Mouse (Mus musculus): ENCODE data around the gene Foxl1. TPM values are rescaled to one million over a fixed set of nuclear protein-coding genes. Genes with fewer than 3 reads are reported as not detected.

The Foxl1 gene
- polyA plus RNA-seq, 1 experiment from 2014 or later, result 7.9 TPM

DNA sequence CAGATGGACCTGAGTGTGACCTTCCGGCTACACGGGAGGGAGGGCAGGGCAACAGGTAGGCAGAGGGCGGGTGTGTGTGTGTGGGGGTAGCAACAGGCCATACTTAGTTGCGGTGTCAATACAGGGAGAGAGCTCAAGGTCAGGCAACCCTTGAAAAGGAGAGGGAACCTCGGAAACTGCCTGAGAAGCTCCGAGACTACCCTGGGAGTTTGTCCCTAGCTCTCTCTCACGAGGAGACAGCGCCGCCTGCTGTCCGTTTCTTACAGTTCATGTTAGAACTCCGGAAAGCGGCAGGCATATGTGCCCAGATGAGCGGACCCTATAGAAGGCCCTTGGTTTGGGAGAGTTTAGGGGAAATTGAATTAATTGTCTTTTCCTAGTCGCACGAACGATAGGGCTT is 35.1 kb upstream of the Foxl1 start:
- peak; percentile 39 for ATAC-seq (ENCODE audit: insufficient read depth)
- DNase-seq, result peak; percentile 98
- Histone ChIP-seq H3K9ac (peak overlapping the region; percentile 17; the same call in 1 of the 2 replicates), H3K27me3 (ENCODE audit: insufficient read depth, low read length) (peaks cover 40% of the 10 kb centered on the region), H3K9me3 (ENCODE audit: low read depth, low read length) (no peaks in the 10 kb centered on the region), H3K36me3 (ENCODE audit: insufficient read depth) (peaks cover 25% of the 10 kb centered on the region), H3K27ac (ENCODE audit: low read depth) (peak overlapping the region; percentile 42; the same call in 1 of the 2 replicates), H3K4me1 (ENCODE audit: insufficient read depth) (peaks cover 8% of the 10 kb centered on the region), H3K4me2 (peak overlapping the region; percentile 20; the same call in 1 of the 2 replicates), H3K4me3 (ENCODE audit: low read depth, low read length) (no peak overlapping the region)
- WGBS, result 2% methylated on average over 16 of the region's 16 CpGs
- TF ChIP-seq CTCF (IDR thresholded peaks at IDR 0.05; ENCODE audit: low read depth), result peak; percentile 96

DNA sequence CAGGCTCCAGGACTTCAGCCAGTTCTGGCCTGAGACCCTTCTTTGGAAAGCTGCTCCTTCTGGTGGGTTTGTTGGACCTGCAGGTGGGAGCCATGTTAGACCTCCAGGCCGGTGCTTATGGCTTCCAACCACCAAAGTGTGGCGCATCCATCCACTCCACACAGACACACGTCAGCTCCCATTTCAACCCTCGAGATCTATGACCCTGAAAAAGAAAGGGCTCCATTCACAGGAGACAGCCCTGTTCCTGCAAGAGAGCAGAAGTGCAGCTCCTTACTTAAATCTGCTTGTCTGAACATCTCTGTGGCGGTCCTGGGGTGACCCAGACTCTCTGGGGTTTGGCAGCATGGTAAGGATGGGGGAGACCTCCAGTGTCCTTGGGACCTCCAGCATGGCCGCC is 34.2 kb upstream of the Foxl1 start:
- DNase-seq (no peak), ATAC-seq (ENCODE audit: insufficient read depth) (no peak)
- 65% methylated on average over 6 of the region's 6 CpGs for WGBS
- no peak overlapping the region for H3K4me2 ChIP-seq
- peaks cover 31% of the 10 kb centered on the region for H3K36me3 ChIP-seq (ENCODE audit: insufficient read depth)
- H3K4me1 ChIP-seq (ENCODE audit: insufficient read depth), result peaks cover 8% of the 10 kb centered on the region
- TF ChIP-seq CTCF (IDR thresholded peaks at IDR 0.05; ENCODE audit: low read depth), result no peak
- H3K9ac ChIP-seq, result no peak overlapping the region
- no peak overlapping the region for H3K27ac ChIP-seq (ENCODE audit: low read depth)
- H3K9me3 ChIP-seq (ENCODE audit: low read depth, low read length), result no peaks in the 10 kb centered on the region
- H3K4me3 ChIP-seq (ENCODE audit: low read depth, low read length), result no peak overlapping the region
- peaks cover 40% of the 10 kb centered on the region for H3K27me3 ChIP-seq (ENCODE audit: insufficient read depth, low read length)

DNA sequence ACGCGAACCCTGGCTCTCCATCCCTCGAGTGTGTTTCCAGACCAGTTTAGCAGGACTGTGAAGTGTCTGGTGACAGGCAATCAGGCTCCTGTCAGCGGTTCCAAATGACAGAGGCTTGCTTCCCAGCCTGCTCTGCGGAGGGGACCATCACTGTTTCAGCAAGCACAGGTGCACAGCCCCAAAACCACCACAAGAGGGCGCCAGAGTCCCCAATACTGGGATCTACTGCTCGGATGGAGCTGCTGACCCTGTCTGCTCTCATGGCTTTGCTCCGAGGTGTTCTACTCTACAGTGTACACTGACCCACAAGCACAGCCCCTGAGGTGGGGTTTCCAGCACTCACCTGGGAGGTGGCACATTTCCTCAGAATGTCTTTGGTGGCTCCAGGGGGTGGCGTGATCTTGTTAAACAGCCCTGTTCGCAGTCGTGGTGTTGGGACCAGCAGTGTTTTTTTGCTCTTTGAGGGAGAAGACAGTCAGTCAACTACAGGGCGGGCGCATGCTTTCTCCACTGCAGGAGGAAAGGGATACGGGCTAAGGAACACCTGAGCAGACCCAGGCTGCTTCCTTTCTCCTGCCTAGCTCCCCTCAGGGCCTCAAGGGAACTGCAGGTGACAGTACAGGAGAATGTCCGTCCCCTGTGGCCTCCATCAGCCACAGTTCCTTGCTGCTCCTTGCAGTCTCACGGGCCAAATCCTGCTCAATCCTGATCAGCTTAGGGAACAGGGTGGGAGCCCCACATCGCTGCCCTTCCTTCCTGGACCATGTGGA is 23.5 kb upstream of the Foxl1 start:
- DNase-seq (peak; percentile 94), ATAC-seq (ENCODE audit: insufficient read depth) (peak; percentile 37)
- peaks cover 62% of the 10 kb centered on the region for H3K36me3 ChIP-seq (ENCODE audit: insufficient read depth)
- no peaks in the 10 kb centered on the region for H3K27me3 ChIP-seq (ENCODE audit: insufficient read depth, low read length)
- H3K9me3 ChIP-seq (ENCODE audit: low read depth, low read length), result no peaks in the 10 kb centered on the region
- no peak overlapping the region for H3K4me2 ChIP-seq
- H3K4me3 ChIP-seq (ENCODE audit: low read depth, low read length), result no peak overlapping the region
- peaks cover 5% of the 10 kb centered on the region; the same call in 1 of the 2 replicates for H3K4me1 ChIP-seq (ENCODE audit: insufficient read depth)
- H3K9ac ChIP-seq, result no peak overlapping the region
- H3K27ac ChIP-seq (ENCODE audit: low read depth), result no peak overlapping the region; the same call in 1 of the 2 replicates
- WGBS, result 41% methylated on average over 17 of the region's 17 CpGs
- TF ChIP-seq CTCF (IDR thresholded peaks at IDR 0.05; ENCODE audit: low read depth), result peak; percentile 97

DNA sequence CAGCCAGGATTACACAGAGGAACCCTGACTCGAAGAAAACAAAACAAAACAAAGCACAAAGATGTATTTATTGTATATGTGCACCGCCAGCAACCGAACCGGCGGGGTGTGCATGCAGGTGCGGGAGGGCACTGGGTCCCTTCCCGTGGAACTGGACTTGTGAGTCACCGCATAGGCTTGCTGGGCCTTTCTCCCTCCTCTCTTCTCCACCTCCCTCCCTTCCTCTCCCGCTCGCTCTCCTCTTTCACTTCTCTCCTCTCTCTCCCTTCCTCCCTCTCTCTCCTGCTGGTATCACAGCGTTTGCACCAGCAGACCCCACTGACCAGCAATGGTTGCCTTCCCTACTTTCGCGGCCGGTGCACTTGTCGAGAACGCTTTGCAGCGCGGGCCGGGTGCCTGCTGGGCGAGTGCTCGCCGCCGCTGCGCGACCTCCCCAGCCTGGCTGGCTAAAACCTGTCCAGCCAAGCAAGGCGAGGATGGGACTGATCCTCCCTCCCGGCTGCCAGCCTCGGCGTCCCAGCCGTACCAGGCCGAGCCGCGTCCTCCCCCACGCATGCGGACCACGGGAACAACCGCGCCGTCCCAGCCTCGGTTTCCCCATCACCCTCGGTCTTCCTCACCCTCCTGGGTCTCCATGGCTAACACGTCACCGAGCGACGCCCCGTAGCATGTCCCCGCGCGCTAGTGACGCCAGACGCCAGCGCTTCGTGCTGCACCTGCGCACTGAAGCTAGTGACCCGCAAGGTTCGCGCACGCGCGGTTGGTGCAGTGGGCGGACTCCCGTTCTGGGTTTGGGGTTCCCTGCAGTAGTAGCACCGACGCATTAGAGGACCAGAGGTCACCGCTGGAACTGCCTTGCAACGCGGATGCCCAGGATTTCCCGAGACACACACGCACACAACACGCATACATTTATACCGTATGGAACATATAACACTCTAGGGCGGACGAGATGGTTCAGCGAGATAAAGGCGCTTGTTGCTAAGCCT is 19.8 kb upstream of the Foxl1 start, which contains the start of gene Mthfsd:
Mthfsd (minus strand) TSS at position 725 of the 989 bp plus-strand sequence.
- Histone ChIP-seq H3K4me3 (ENCODE audit: low read depth, low read length) (peak within 1 kb of the TSS; percentile 73), H3K4me1 (ENCODE audit: insufficient read depth) (peaks cover 5% of the 10 kb centered on the region; the same call in 1 of the 2 replicates), H3K27ac (ENCODE audit: low read depth) (peak within 1 kb of the TSS; percentile 62), H3K9me3 (ENCODE audit: low read depth, low read length) (no peaks in the 10 kb centered on the region), H3K27me3 (ENCODE audit: insufficient read depth, low read length) (no peaks in the 10 kb centered on the region), H3K9ac (peak within 1 kb of the TSS; percentile 76), H3K36me3 (ENCODE audit: insufficient read depth) (peaks cover 25% of the 10 kb centered on the region), H3K4me2 (peak within 1 kb of the TSS; percentile 84)
- TF ChIP-seq CTCF (IDR thresholded peaks at IDR 0.05; ENCODE audit: low read depth), result peak; percentile 24
- under 1% methylated on average over 75 of the region's 75 CpGs for WGBS
- peak; percentile 99 for DNase-seq
- ATAC-seq (ENCODE audit: insufficient read depth), result peak; percentile 87

DNA sequence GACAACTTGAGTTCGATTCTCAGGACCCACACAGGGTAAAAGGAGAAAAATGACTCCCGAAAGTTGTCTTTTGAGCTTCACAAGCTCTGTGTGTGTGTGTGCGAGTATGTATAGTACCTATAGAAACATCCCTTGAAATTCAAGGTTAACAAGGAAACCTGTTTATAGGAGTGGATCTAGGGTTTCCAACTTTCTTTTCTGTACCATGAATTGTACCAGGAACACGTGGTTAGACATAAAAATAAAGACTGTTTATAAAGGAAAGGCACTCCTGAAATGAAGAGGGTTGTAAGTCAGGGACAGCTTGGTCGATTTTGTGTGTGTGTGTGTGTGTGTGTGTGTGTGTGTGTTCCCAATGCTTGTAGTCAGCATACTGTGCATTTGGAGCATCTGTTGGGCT is 19.1 kb upstream of the Foxl1 start:
- no peak overlapping the region for H3K27ac ChIP-seq (ENCODE audit: low read depth)

DNA sequence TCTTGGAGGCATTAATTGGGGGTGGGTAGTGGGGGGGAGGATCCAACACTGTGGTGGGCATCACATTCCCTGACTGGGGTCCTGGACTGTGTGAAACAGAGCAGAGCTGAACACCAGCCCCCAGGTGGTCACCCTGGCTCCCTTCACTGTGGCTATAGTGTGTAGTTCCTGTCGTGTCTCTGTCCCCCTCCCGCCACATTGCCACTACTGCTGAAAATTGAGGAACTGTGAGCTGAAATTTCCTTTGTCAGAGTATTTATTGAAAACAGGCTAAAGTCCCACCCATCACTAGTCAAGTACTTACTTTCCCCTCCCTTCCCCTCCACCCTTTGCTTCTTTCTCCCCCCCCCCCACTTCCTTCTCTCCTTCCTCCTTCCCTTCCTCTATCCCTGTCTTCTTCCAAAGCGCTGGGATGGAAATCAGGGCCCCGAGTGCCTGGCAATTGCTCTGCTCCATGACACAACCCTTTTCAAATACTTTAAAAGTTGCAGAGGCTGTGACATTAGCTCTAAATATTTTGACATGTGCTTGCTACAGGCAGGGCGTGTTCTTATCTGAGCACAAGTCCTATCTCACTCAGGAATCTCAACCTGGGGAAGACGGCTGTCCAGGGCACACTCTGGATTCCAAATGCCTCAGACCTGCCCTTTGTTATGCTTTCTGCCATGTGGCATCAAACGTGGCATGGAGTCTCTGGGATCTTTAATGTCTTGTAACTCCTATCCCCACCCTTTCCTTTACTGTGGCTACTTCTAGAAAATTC is 16.4 kb upstream of the Foxl1 start:
- Histone ChIP-seq H3K27ac (ENCODE audit: low read depth) (no peak overlapping the region), H3K4me1 (ENCODE audit: insufficient read depth) (peaks cover 5% of the 10 kb centered on the region; the same call in 1 of the 2 replicates), H3K9ac (no peak overlapping the region), H3K4me3 (ENCODE audit: low read depth, low read length) (no peak overlapping the region), H3K27me3 (ENCODE audit: insufficient read depth, low read length) (peaks cover 27% of the 10 kb centered on the region), H3K4me2 (no peak overlapping the region), H3K9me3 (ENCODE audit: low read depth, low read length) (no peaks in the 10 kb centered on the region), H3K36me3 (ENCODE audit: insufficient read depth) (peaks cover 2% of the 10 kb centered on the region; the same call in 1 of the 2 replicates)
- no peak for ATAC-seq (ENCODE audit: insufficient read depth)
- no peak for DNase-seq
- no peak for TF ChIP-seq CTCF (IDR thresholded peaks at IDR 0.05; ENCODE audit: low read depth)
- 21% methylated on average over 7 of the region's 7 CpGs for WGBS

More for the DNA sequence above, 19.1 kb upstream of the Foxl1 start:
- Histone ChIP-seq H3K9me3 (ENCODE audit: low read depth, low read length) (no peaks in the 10 kb centered on the region), H3K4me1 (ENCODE audit: insufficient read depth) (peaks cover 5% of the 10 kb centered on the region; the same call in 1 of the 2 replicates), H3K36me3 (ENCODE audit: insufficient read depth) (peaks cover 18% of the 10 kb centered on the region), H3K4me3 (ENCODE audit: low read depth, low read length) (peak overlapping the region; percentile 73), H3K27me3 (ENCODE audit: insufficient read depth, low read length) (peaks cover 3% of the 10 kb centered on the region; the same call in 1 of the 2 replicates), H3K9ac (peak overlapping the region; percentile 76), H3K4me2 (peak overlapping the region; percentile 84)
- 10% methylated on average over 5 of the region's 5 CpGs for WGBS
- no peak for DNase-seq
- TF ChIP-seq CTCF (IDR thresholded peaks at IDR 0.05; ENCODE audit: low read depth), result no peak
- no peak for ATAC-seq (ENCODE audit: insufficient read depth)
